Mouse (Mus musculus) heart, adult 2 months (tissue): ENCODE data around the gene Scel. TPM values are rescaled to one million over a fixed set of nuclear protein-coding genes. Genes with fewer than 3 reads are reported as not detected.

Experiments used
- DNase-seq, 2 experiments: peaks; one replicate each; pipeline ENCODE4 v3.0.0; 2021
- H3K27ac ChIP-seq: fragments of 200-600 bp; 2 replicates; pipeline ENCODE4 v1.8.1; 2022
- H3K27me3 ChIP-seq: fragments of 200-500 bp; 2 replicates; pipeline ENCODE4 v1.6.1; 2012; ENCODE audit warnings: mild to moderate bottlenecking, low read length, inconsistent platforms, mixed read lengths; ENCODE audit not compliant: control insufficient read depth, insufficient read depth
- H3K36me3 ChIP-seq: fragments of 200-500 bp; 2 replicates; pipeline ENCODE4 v1.6.1; 2012; ENCODE audit warnings: low read length, inconsistent platforms; ENCODE audit not compliant: control insufficient read depth, insufficient read depth
- H3K4me1 ChIP-seq: fragments of 200-500 bp; 2 replicates; pipeline ENCODE4 v1.6.1; 2011; ENCODE audit warnings: low read length; ENCODE audit not compliant: control insufficient read depth, insufficient read depth
- H3K4me3 ChIP-seq: fragments of 200-600 bp; 2 replicates; pipeline ENCODE4 v1.8.1; 2022
- H3K79me2 ChIP-seq: fragments of 200-500 bp; replicated peaks from 2 replicates; pipeline ENCODE4 v1.6.1; 2012; ENCODE audit warnings: mild to moderate bottlenecking, inconsistent platforms, low read length, moderate library complexity, mixed read lengths; ENCODE audit not compliant: control insufficient read depth, insufficient read depth
- H3K9ac ChIP-seq: fragments of 200-500 bp; 2 replicates; pipeline ENCODE4 v1.6.1; 2012; ENCODE audit warnings: low read depth, mild to moderate bottlenecking, control low read depth, inconsistent platforms, low read length, mixed read lengths
- CTCF ChIP-seq: fragments of 200-600 bp; IDR thresholded peaks from 2 replicates; pipeline ENCODE4 v1.8.1; 2022; ENCODE audit warnings: antibody characterized with exemption, mild to moderate bottlenecking, moderate library complexity
- EP300 ChIP-seq: fragments of 200-500 bp; IDR thresholded peaks from 2 replicates; pipeline ENCODE4 v1.6.1; 2011; ENCODE audit warnings: low read depth, low read length, control low read depth; ENCODE audit not compliant: insufficient read depth
- POLR2A ChIP-seq: fragments of 200-500 bp; IDR thresholded peaks from 2 replicates; pipeline ENCODE4 v1.6.1; 2011; ENCODE audit warnings: mild to moderate bottlenecking, low read depth, low read length, control low read depth; ENCODE audit not compliant: insufficient read depth
- WGBS: fragments of 180-500 bp; shearing (Covaris S2); methylation state at CpG from one replicate; pipeline ENCODE4 v1.1.7; 2018; 5-methylcytosine and 5-hydroxymethylcytosine counted together
- intact Hi-C: fragments of 180-260 bp; cut with DNase I; formaldehyde crosslinking; loops from one replicate; pipeline ENCODE4 v1.15.1; 2025
- long read RNA-seq: library from polyadenylated mRNA; stranded (forward); transcript quantifications from one replicate; pipeline ENCODE4 v2.0.0, GENCODE M21; 2021
- polyA plus RNA-seq: library from polyadenylated mRNA; depleted of rRNA; stranded (reverse); fragments of >200 nt; gene quantifications from 2 replicates; pipeline ENCODE4 v1.2.3, GENCODE M21; 2012; rRNA removed
- total RNA-seq, 2 experiments: library from RNA; stranded (reverse); gene quantifications; 2 replicates each; pipeline ENCODE4 v1.2.3; 2021

The Scel gene
- total RNA-seq (under 1 TPM; 0.11 to 0.42 TPM), polyA plus RNA-seq (0.12 and 0.21 TPM in 2 replicates)
- long read RNA-seq: 0 reads

DNA sequence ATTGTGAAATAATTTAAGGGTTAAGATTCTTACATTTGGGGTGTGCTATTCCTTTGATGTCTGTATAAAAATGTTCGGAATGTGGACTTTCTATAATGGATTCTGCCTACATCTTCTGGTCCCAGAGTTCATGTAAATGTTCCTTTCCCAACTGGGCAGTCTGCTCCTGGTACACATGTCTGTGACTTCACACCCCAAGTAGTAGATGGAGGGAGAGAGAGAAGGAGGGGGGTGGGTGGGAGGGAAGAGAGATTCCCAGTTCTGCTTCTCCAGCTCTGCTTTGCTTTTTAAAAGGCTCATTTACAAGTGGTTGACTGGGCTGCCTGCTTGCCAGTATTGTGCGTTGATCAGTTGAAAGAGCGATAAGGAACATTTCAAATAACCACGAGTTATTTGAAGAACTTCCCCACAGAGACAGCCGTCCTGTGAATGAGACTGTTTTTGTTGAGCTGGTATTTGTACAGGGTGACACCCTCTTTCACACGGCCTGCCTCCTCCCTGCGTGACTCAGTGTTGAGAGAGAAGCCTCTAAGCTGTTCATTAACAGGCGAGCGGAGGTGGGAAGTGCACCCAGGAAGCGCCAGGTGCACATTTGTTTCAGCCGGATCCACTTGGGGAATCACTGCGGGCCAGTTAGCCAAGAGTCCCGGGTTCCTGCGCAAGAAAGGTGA, at the start of gene Scel:
Gene Scel (plus strand): TSS at position 541 of the 671 bp plus-strand sequence.
- intact Hi-C loops: no loop called here
- Histone ChIP-seq H3K4me1 (no peaks in the 10 kb centered on the region), H3K9ac (no peak within 1 kb of the TSS), H3K36me3 (no peaks in the 10 kb centered on the region), H3K79me2 (no peaks in the 10 kb centered on the region), H3K27me3 (0 out of 2 replicates have a peak, but pooled peaks cover 1% of the 10 kb centered on the region), H3K27ac (no peak within 1 kb of the TSS), H3K4me3 (no peak within 1 kb of the TSS)
- TF ChIP-seq EP300 (no peak), POLR2A (no peak), CTCF (no peak)
- WGBS: 13% methylated on average over 14 of the region's 14 CpGs
- DNase-seq: no peak

DNA sequence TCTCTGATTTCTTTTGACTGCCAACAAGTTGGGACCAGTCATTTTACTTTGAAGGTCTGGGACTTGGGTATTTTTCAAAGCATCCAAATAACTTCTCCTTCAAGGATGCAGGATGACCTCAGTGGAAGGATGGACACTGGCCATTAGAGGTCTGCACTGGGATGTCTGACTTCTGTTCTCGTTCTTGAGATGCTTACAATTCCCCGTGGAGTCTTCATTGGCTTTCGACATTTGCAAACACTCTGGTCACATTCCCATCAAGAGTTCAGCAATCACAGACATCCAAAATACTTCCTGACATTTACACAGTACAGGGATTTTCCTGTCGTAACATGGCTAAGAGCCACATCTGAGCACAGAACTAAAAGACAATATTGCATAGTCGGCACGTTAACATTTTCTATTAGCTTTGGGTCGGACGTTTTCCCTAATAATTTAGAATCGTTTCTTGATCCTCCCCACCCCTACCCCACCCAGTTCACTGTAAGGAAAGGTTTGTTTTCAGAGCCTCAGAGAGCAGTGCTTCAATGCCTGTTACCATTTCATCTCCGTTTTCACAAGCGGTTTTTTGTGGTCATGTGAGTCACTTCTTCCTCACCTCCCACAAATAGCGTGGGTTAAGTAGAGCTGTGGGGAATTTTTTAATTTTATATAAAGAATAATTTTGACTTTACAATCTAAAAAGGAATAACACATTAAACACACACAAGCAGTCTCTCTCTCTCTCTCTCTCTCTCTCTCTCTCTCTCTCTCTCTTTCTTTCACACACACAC, 44.3 kb upstream of the Scel start:
- intact Hi-C loops: no loop called here
- 42% methylated on average over 12 of the region's 12 CpGs for WGBS
- Histone ChIP-seq H3K9ac (no peak overlapping the region), H3K36me3 (no peaks in the 10 kb centered on the region; the same call in 1 of the 2 replicates), H3K4me3 (no peak overlapping the region), H3K4me1 (peaks cover 2% of the 10 kb centered on the region), H3K79me2 (no peaks in the 10 kb centered on the region), H3K27me3 (no peaks in the 10 kb centered on the region), H3K27ac (no peak overlapping the region; the same call in 1 of the 2 replicates)
- DNase-seq: no peak
- TF ChIP-seq EP300: no peak
- no peak for TF ChIP-seq POLR2A
- no peak for TF ChIP-seq CTCF

DNA sequence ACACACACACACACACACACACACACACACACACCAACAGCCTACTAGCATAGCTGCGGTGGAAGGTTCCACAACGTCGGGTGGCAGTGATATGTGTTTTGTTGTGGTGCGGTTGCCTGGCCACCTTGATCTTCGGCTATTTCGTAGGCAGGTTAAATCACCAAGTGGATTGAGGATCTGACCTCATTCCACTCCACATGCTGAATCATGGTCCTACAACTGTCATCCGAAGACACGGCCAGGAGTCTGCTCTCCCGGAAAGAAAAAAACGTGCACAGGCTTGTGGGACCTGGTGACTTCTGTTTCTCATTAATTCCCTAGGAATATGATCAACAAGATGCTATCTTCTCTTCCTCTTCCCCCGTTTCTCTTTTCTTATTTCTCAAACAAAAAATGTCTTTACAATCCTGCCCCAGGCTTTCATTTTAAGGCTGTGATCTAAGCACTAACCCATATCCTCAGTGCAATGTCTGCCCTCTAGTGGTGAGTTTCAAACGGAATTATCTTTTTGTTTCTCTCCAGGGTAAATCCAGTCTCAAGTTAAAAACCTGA, 43.6 kb upstream of the Scel start:
- Histone ChIP-seq H3K4me1 (peaks cover 2% of the 10 kb centered on the region), H3K27me3 (no peaks in the 10 kb centered on the region), H3K9ac (peak overlapping the region; percentile 62), H3K36me3 (no peaks in the 10 kb centered on the region; the same call in 1 of the 2 replicates), H3K79me2 (no peaks in the 10 kb centered on the region), H3K4me3 (peak overlapping the region; percentile 47), H3K27ac (peak overlapping the region; percentile 88)
- 19% methylated on average over 12 of the region's 12 CpGs for WGBS
- intact Hi-C loops: loop anchor here (5.0 to 10.0 kb wide), 3 partner anchors 122 to 402 kb away; partner anchors contain the start of gene Mycbp2
- DNase-seq: peak; percentile 57 to 74
- TF ChIP-seq EP300 (no peak), CTCF (peak; percentile 85)

DNA sequence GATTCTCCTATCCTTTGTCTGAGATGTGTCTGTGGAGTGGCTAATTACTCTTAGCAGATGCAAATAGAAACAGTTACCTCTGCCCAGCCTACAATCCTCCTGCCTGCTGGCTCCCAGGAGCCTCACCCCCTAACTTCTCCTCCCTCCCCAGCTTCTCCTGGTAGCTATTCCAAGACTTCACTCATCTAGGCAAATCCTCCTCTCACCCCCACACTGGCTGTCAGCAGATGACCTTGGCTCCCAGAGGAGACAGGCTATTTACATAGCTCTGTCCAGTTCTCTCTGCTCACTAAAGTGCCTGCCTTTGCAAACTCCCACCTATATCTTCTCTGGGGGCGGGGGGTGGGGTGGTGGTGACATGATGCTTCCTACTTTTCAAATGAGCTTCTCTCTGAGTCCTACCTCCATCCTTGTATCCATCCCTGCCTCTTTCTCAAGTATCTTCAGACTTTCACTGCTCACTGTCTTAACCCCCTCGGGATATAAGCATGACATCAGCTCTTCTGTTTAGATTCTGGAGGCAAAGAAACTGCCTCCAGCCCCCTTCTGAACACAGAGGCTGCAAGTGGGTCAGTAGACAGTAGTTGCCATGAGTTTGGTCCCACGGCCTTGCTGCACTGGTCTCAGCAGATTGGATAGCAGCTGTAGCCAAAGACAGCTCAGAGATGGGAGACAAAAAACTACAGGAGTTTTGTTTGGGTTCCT, 41.9 kb upstream of the Scel start:
- no peak for DNase-seq
- intact Hi-C loops: loop anchor here (5.0 to 10.0 kb wide), 3 partner anchors 124 to 404 kb away; partner anchors contain the start of gene Mycbp2
- no peak overlapping the region for H3K4me3 ChIP-seq

DNA sequence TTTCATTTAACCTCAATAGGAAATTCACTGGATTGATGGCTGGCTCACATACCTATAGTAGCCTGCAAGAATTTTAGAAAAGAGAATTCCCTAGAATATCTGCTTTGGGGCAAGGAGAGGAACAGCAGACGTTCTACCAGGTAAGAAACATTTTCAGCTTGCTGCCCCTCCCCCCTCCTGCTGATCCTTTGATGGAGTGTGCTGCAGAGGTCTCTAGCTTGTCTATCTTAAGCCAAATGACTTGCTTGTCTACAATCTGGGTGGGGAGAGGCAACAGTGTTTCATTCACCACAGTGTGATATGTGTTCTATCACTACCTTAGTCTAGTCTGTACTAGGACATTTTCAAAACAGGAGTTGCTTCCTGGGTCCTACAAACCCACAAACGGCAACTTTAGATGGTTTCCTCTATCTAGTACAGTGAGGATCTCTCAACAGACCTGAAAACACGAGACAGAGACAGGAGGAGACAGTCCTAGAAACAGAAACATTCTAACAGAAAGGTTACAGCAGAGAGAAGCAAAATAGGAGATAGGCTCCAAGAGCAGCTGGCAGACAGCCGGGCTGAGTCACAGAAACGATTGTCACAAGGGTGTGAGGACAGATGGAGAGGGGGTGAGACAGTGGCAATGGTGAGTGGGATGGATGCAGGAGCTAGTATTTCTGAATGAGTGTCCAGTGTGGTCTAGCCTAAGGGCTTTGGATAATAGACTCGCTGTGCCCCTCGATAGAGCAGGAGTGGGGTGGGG, 41.2 kb upstream of the Scel start:
- intact Hi-C loops: loop anchor here (5.0 to 10.0 kb wide), 3 partner anchors 125 to 405 kb away; partner anchors contain the start of gene Mycbp2
- no peaks in the 10 kb centered on the region; the same call in 1 of the 2 replicates for H3K36me3 ChIP-seq
- H3K4me1 ChIP-seq: peaks cover 2% of the 10 kb centered on the region
- no peaks in the 10 kb centered on the region for H3K27me3 ChIP-seq
- H3K4me3 ChIP-seq: no peak overlapping the region
- peak; percentile 65 for DNase-seq
- H3K79me2 ChIP-seq: no peaks in the 10 kb centered on the region
- H3K9ac ChIP-seq: no peak overlapping the region
- no peak for TF ChIP-seq CTCF
- no peak for TF ChIP-seq EP300
- TF ChIP-seq POLR2A: no peak
- 23% methylated on average over 7 of the region's 7 CpGs for WGBS
- peak overlapping the region; percentile 64 for H3K27ac ChIP-seq

More for the DNA sequence above, 41.9 kb upstream of the Scel start:
- no peaks in the 10 kb centered on the region for H3K79me2 ChIP-seq
- WGBS: 28% methylated on average over 3 of the region's 3 CpGs
- no peaks in the 10 kb centered on the region for H3K27me3 ChIP-seq
- H3K36me3 ChIP-seq: no peaks in the 10 kb centered on the region; the same call in 1 of the 2 replicates
- peak overlapping the region; percentile 64 for H3K27ac ChIP-seq
- peaks cover 2% of the 10 kb centered on the region for H3K4me1 ChIP-seq
- TF ChIP-seq EP300 (no peak), POLR2A (no peak), CTCF (no peak)
- no peak overlapping the region for H3K9ac ChIP-seq
